Mouse (Mus musculus): ENCODE results near the gene Hmgn2. TPM values are rescaled to one million over a fixed set of nuclear protein-coding genes. Genes with fewer than 3 reads are reported as not detected.
A peak's percentile ranks its signal among the peaks of the same experiment; 100 is the strongest.

Gene Hmgn2
- total and polyA plus RNA-seq, 2 experiments from 2014 or later: 231 to 919 TPM

DNA sequence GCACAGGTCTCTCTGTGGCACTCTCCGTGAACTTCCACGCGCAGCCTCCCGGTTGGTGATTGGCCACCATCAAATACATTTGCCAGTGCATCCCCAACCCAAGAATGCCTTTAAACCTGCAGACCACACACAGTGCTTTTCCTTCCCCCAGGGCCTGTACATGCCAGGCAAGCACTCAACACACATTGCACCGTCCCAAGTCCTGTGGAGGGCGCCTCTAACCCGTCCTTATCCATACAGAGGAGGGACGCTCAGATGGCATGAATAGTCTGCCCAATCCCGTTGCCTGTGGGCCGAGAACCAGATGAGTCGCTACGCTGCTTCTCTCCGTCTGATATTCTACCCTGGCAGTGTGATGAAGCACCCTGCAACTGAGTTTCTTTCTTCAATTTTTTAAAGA lies 14.5 kb upstream of the Hmgn2 start:
- H3K4me3 ChIP-seq (ENCODE audit: low read depth, low read length): no peak overlapping the region
- no peaks in the 10 kb centered on the region for H3K9me3 ChIP-seq (ENCODE audit: low read length)
- no peak overlapping the region for H3K9ac ChIP-seq (replicated peaks; ENCODE audit: low read length, poor library complexity, severe bottlenecking)
- H3K27ac ChIP-seq (ENCODE audit: low read depth, low read length): no peak overlapping the region
- 81% methylated on average over 13 of the region's 13 CpGs for WGBS
- no peak for TF ChIP-seq CTCF (IDR thresholded peaks at IDR 0.05)
- H3K4me1 ChIP-seq (ENCODE audit: insufficient read depth, low read length): no peaks in the 10 kb centered on the region
- no peaks in the 10 kb centered on the region for H3K27me3 ChIP-seq (ENCODE audit: insufficient read depth, low read length)
- no peak for ATAC-seq (ENCODE audit: low FRiP score)
- peaks cover 35% of the 10 kb centered on the region for H3K36me3 ChIP-seq (ENCODE audit: insufficient read depth, low read length)
- DNase-seq (ENCODE audit: low spot score): no peak
- no peak overlapping the region for H3K4me2 ChIP-seq (ENCODE audit: low read depth, low read length, poor library complexity, severe bottlenecking)

DNA sequence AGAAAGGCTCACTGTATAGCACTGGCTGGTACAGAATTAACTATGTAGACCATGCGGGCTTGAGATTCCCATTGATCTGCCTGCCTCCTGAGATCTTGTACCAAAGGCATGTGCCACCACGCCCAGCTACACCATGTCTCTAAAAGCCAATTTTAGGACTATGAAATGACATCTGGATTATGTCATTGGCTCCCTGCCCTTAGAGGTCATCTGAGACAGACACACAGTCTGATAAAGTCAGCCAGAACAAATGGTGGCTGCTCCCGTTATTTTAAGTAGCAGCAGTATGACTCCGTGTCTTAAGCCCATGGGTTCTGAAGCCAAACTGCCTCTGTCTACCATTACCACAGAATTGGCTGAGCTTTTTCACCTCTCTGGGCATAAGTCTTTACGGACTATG lies 12.0 kb upstream of the Hmgn2 start:
- no peak for TF ChIP-seq CTCF (IDR thresholded peaks at IDR 0.05)
- no peak overlapping the region for H3K9ac ChIP-seq (replicated peaks; ENCODE audit: low read length, poor library complexity, severe bottlenecking)
- H3K9me3 ChIP-seq (ENCODE audit: low read length): no peaks in the 10 kb centered on the region
- H3K27me3 ChIP-seq (ENCODE audit: insufficient read depth, low read length): no peaks in the 10 kb centered on the region
- H3K27ac ChIP-seq (ENCODE audit: low read depth, low read length): no peak overlapping the region
- H3K36me3 ChIP-seq (ENCODE audit: insufficient read depth, low read length): peaks cover 34% of the 10 kb centered on the region
- WGBS: 86% methylated on average over 5 of the region's 5 CpGs
- no peak overlapping the region for H3K4me2 ChIP-seq (ENCODE audit: low read depth, low read length, poor library complexity, severe bottlenecking)
- DNase-seq (ENCODE audit: low spot score): no peak
- no peak overlapping the region for H3K4me3 ChIP-seq (ENCODE audit: low read depth, low read length)
- H3K4me1 ChIP-seq (ENCODE audit: insufficient read depth, low read length): no peaks in the 10 kb centered on the region
- ATAC-seq (ENCODE audit: low FRiP score): no peak

DNA sequence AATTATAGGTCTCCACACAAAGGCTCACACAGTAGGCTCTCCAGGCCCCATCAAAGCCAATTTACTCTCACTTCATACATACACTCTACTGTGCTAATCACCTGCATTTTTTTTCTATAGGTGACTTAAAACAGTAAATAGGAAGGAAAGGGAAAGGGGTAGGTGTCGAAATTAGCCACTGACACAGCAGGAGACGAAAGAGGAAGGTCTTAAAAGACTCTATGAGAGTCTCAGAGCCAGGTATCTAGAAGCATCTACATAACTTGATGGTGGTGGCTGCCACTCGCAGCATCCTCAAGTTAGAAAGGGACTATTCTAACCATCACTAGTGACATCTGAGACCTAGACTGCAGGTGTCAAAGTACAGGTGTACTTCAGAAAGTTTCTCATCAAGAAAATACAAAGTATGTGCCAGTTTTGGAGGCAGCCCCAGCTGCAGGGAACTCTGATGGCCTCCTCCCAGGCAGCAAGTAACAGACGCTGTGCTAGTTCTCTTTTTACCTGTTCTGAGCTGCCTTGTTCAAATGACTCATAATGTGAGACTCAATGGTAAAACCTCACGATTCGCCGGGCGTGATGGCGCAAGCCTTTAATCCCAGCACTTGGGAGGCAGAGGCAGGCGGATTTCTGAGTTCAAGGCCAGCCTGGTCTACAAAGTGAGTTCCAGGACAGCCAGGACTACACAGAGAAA lies 9.7 kb upstream of the Hmgn2 start:
- Histone ChIP-seq H3K4me3 (ENCODE audit: low read depth, low read length) (no peak overlapping the region), H3K4me2 (ENCODE audit: low read depth, low read length, poor library complexity, severe bottlenecking) (no peak overlapping the region), H3K4me1 (ENCODE audit: insufficient read depth, low read length) (no peaks in the 10 kb centered on the region), H3K27ac (ENCODE audit: low read depth, low read length) (no peak overlapping the region), H3K9ac (replicated peaks; ENCODE audit: low read length, poor library complexity, severe bottlenecking) (no peak overlapping the region), H3K27me3 (ENCODE audit: insufficient read depth, low read length) (no peaks in the 10 kb centered on the region), H3K36me3 (ENCODE audit: insufficient read depth, low read length) (peaks cover 34% of the 10 kb centered on the region), H3K9me3 (ENCODE audit: low read length) (no peaks in the 10 kb centered on the region)
- no peak for DNase-seq (ENCODE audit: low spot score)
- 95% methylated on average over 10 of the region's 10 CpGs for WGBS
- no peak for ATAC-seq (ENCODE audit: low FRiP score)
- no peak for TF ChIP-seq CTCF (IDR thresholded peaks at IDR 0.05)

DNA sequence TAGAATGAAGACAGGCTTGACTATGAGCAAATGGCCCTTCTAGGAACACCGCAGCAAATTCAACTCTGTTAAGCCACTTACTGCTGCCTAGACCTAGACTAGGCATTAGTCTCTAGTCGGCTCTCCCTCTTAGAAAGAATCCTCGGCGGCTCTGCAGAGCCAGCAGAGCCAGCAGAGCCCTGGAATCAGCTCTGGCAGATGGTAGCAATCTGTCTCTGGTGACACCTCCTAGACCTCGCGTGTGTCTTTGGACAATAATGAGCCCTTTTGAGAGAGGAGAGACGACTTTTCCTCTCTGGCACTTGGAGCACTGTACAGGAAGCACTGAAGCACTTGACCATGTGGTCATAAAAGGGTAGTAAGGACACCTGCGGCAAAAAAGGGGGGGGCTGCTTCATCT lies 3.3 kb upstream of the Hmgn2 start:
- Histone ChIP-seq H3K27me3 (ENCODE audit: insufficient read depth, low read length) (no peaks in the 10 kb centered on the region), H3K4me3 (ENCODE audit: low read depth, low read length) (no peak overlapping the region), H3K9me3 (ENCODE audit: low read length) (no peaks in the 10 kb centered on the region), H3K36me3 (ENCODE audit: insufficient read depth, low read length) (peaks cover 3% of the 10 kb centered on the region; the same call in 1 of the 2 replicates), H3K4me1 (ENCODE audit: insufficient read depth, low read length) (0 out of 2 replicates have a peak, but pooled peaks cover 5% of the 10 kb centered on the region), H3K4me2 (ENCODE audit: low read depth, low read length, poor library complexity, severe bottlenecking) (no peak overlapping the region), H3K9ac (replicated peaks; ENCODE audit: low read length, poor library complexity, severe bottlenecking) (no peak overlapping the region), H3K27ac (ENCODE audit: low read depth, low read length) (no peak overlapping the region)
- no peak for TF ChIP-seq CTCF (IDR thresholded peaks at IDR 0.05)
- 73% methylated on average over 8 of the region's 8 CpGs for WGBS
- ATAC-seq (ENCODE audit: low FRiP score) (no peak), DNase-seq (ENCODE audit: low spot score) (peak; percentile 54)

DNA sequence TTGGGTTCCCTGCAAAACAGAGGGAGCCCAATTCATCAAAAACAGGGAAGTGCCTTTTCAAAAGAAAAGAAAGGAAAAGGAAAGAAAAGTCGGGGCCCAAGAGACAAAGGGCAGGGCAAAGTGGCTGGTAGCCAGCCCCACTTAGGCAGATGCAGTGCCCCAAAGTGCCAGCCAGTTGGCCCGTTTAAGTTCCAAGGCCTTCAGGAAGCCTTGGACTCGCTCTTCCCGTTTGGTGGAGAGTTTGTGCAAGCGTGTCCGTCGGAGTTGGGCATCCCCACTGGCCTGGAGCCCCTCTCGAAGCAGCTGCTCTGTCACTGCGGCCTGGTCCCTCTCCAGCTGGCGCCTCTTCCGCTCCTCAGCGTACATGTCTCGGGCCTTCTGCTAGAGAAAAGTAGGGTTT lies 2.4 kb upstream of the Hmgn2 start:
- Histone ChIP-seq H3K27me3 (ENCODE audit: insufficient read depth, low read length) (no peaks in the 10 kb centered on the region), H3K4me3 (ENCODE audit: low read depth, low read length) (no peak overlapping the region), H3K9ac (replicated peaks; ENCODE audit: low read length, poor library complexity, severe bottlenecking) (no peak overlapping the region), H3K4me2 (ENCODE audit: low read depth, low read length, poor library complexity, severe bottlenecking) (no peak overlapping the region), H3K36me3 (ENCODE audit: insufficient read depth, low read length) (no peaks in the 10 kb centered on the region; the same call in 1 of the 2 replicates), H3K9me3 (ENCODE audit: low read length) (no peaks in the 10 kb centered on the region), H3K4me1 (ENCODE audit: insufficient read depth, low read length) (0 out of 2 replicates have a peak, but pooled peaks cover 10% of the 10 kb centered on the region), H3K27ac (ENCODE audit: low read depth, low read length) (no peak overlapping the region)
- DNase-seq (ENCODE audit: low spot score): peak; percentile 61
- no peak for ATAC-seq (ENCODE audit: low FRiP score)
- WGBS: 63% methylated on average over 13 of the region's 13 CpGs
- TF ChIP-seq CTCF (IDR thresholded peaks at IDR 0.05): no peak

DNA sequence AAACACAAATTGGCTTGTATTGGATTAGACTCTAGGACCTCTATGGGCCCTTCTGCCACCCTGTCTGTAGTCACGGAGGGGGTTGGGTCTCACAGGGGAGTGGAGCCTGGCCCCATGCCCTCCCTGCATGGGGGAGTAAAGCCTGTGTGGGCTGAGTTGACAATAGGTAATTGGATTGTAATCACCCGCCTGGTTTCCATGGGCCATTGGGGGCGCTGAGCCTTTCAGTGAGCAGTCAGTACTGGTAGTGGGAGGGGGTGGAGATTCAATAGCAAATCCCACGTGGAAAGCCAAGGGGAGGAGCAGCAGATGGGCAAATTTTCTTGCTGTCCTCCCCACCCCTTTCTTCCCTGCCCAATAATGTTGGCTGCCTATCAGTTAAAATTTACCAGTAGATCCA lies 1.7 kb upstream of the Hmgn2 start:
- Histone ChIP-seq H3K27me3 (ENCODE audit: insufficient read depth, low read length) (no peaks in the 10 kb centered on the region), H3K4me2 (ENCODE audit: low read depth, low read length, poor library complexity, severe bottlenecking) (no peak overlapping the region), H3K27ac (ENCODE audit: low read depth, low read length) (no peak overlapping the region), H3K9me3 (ENCODE audit: low read length) (no peaks in the 10 kb centered on the region), H3K4me3 (ENCODE audit: low read depth, low read length) (no peak overlapping the region), H3K36me3 (ENCODE audit: insufficient read depth, low read length) (no peaks in the 10 kb centered on the region; the same call in 1 of the 2 replicates), H3K4me1 (ENCODE audit: insufficient read depth, low read length) (0 out of 2 replicates have a peak, but pooled peaks cover 10% of the 10 kb centered on the region), H3K9ac (replicated peaks; ENCODE audit: low read length, poor library complexity, severe bottlenecking) (no peak overlapping the region)
- DNase-seq (ENCODE audit: low spot score) (peak; percentile 78), ATAC-seq (ENCODE audit: low FRiP score) (no peak)
- peak; percentile 46 for TF ChIP-seq CTCF (IDR thresholded peaks at IDR 0.05)
- 12% methylated on average over 4 of the region's 4 CpGs for WGBS

Measured in midbrain, postnatal 0 days (tissue).